Mouse (Mus musculus) bone marrow macrophage, adult 2 months (primary cell): ENCODE measurements at regions not wholly inside any gene's neighbourhood (a gene's known extent, or its start where the extent isn't known, plus 50 kb on each side); places are given as distances from the start of the nearest gene placed in this dataset.

Source experiments
- CTCF ChIP-seq: IDR thresholded peaks from 2 replicates; pipeline ENCODE4 v1.5.1; 2012; ENCODE audit warnings: low read depth, mild to moderate bottlenecking, low read length, moderate library complexity
- POLR2A ChIP-seq: IDR thresholded peaks from 2 replicates; pipeline ENCODE4 v1.6.1; 2012; ENCODE audit warnings: mild to moderate bottlenecking, low read depth, low read length, borderline replicate concordance

GRCm38 (mm10) chr5:44352324-44352723 lies 125.9 kb upstream of the Tapt1 start:
- TF ChIP-seq CTCF (no peak), POLR2A (no peak)
